Mouse (Mus musculus) neural tube, embryonic 14.5 days (tissue): ENCODE measurements at regions not wholly inside any gene's neighbourhood (a gene's known extent, or its start where the extent isn't known, plus 50 kb on each side); places are given as distances from the start of the nearest gene placed in this dataset.

Source experiments
- ATAC-seq: fragments of 200-750 bp; cut with Nextera tagmentation; 2 replicates; pipeline ENCODE4 v1.8.0; 2017; ENCODE audit warnings: low read depth, mild to moderate bottlenecking, moderate TSS enrichment, moderate library complexity
- H3K27ac ChIP-seq: fragments of 300-500 bp; sonication (generic); 2 replicates; pipeline ENCODE4 v1.5.1; 2014; ENCODE audit warnings: low read depth, mild to moderate bottlenecking, control low read depth, low read length, moderate library complexity, mixed read lengths
- H3K27me3 ChIP-seq: fragments of 300-500 bp; sonication (generic); 2 replicates; pipeline ENCODE4 v1.6.1; 2014; ENCODE audit warnings: low read length; ENCODE audit not compliant: control insufficient read depth, insufficient read depth
- H3K36me3 ChIP-seq: fragments of 300-500 bp; sonication (generic); 2 replicates; pipeline ENCODE4 v1.6.1; 2014; ENCODE audit warnings: low read length, mixed read lengths; ENCODE audit not compliant: control insufficient read depth, insufficient read depth
- H3K4me1 ChIP-seq: fragments of 300-500 bp; sonication (generic); 2 replicates; pipeline ENCODE4 v1.6.1; 2014; ENCODE audit warnings: low read length; ENCODE audit not compliant: control insufficient read depth, insufficient read depth
- H3K4me2 ChIP-seq: fragments of 300-500 bp; sonication (generic); 2 replicates; pipeline ENCODE4 v1.6.1; 2014; ENCODE audit warnings: mild to moderate bottlenecking, low read depth, low read length, control low read depth
- H3K4me3 ChIP-seq: fragments of 300-500 bp; sonication (generic); 2 replicates; pipeline ENCODE4 v1.5.1; 2014; ENCODE audit warnings: low read depth, low read length, control low read depth, mixed read lengths
- H3K9ac ChIP-seq: fragments of 300-500 bp; sonication (generic); replicated peaks from 2 replicates; pipeline ENCODE4 v1.6.1; 2014; ENCODE audit warnings: low read depth, mild to moderate bottlenecking, control low read depth, low read length, mixed read lengths
- H3K9me3 ChIP-seq: fragments of 300-500 bp; sonication (generic); 2 replicates; pipeline ENCODE4 v1.6.1; 2016; ENCODE audit warnings: low read length; ENCODE audit not compliant: control insufficient read depth
- WGBS: fragments of 180-500 bp; shearing (Covaris S2); extraction: QIAGEN DNeasy Blood & Tissue Kit; methylation state at CpG from one replicate; pipeline ENCODE4 v1.1.7; 2014; 5-methylcytosine and 5-hydroxymethylcytosine counted together

DNA sequence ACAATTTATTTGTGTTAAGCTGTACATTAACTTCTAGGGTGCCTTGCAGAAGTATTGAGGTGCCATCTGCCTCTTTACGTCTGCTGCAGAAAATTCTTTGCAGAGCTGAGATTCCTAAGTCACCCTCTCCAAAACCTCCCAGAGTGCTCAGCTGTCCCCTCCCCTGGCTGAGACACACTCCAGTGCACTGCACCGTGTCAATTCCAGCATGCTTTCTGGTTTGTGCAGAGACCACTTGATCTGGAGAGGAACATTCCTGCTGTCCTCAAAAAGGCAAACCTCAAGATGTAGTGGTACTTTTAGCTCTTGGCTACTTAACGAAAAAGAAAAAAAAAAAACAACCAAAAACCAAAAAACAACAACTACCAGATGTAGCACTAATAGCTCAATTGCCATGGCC, 145.2 kb upstream of the Krr1 start:
- H3K4me1 ChIP-seq: no peaks in the 10 kb centered on the region
- WGBS: 78% methylated on average over 3 of the region's 3 CpGs

DNA sequence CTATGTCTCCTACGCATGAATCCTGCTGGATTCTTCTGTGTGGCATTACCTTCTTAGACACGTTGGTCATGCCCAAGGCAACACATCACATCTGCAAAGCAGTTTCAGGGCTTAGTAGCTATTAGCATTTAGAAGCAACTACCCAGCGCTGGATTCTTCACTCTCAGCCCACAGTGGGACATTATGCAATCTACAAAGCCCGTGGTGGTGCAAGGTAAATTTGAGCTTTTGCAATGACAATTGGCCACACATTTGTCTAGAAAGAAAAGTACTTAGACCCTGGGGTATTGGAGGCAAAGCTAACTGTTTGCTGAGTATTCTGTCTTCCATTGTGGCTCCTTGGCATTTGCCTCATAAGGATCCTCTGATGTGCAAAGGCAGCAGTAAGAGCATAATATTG, 144.5 kb upstream of the Krr1 start:
- Histone ChIP-seq H3K27ac (no peak overlapping the region), H3K4me1 (no peaks in the 10 kb centered on the region), H3K36me3 (no peaks in the 10 kb centered on the region), H3K9me3 (no peaks in the 10 kb centered on the region), H3K4me2 (no peak overlapping the region), H3K9ac (no peak overlapping the region), H3K4me3 (no peak overlapping the region), H3K27me3 (no peaks in the 10 kb centered on the region)
- WGBS: 87% methylated on average over 4 of the region's 4 CpGs
- ATAC-seq: no peak

More for the DNA sequence above, 145.2 kb upstream of the Krr1 start:
- H3K27ac ChIP-seq: no peak overlapping the region
- H3K4me3 ChIP-seq: no peak overlapping the region
- no peak overlapping the region for H3K9ac ChIP-seq
- ATAC-seq: no peak
- H3K27me3 ChIP-seq: no peaks in the 10 kb centered on the region
- no peaks in the 10 kb centered on the region for H3K9me3 ChIP-seq
- H3K36me3 ChIP-seq: no peaks in the 10 kb centered on the region
- no peak overlapping the region for H3K4me2 ChIP-seq

DNA sequence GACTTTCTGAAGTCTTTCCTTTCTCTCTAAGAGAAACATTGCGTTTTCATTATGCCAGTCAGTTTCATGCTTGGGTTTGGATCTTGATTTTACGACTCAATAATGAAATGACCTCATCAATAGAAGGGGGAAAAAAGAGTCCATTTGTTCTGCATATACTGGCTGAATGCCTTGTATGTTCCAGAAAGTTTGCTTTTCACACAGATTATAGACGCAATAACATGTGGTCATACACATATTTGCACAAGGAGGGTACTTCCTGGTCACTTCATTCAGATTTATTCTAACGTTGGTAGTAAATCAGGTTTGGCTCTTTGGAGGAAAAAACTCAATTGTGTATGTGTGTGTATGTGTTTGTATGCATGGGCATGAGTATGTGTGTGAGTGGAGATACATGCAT, 143.9 kb upstream of the Krr1 start:
- no peak overlapping the region for H3K27ac ChIP-seq
- H3K36me3 ChIP-seq: no peaks in the 10 kb centered on the region
- H3K9me3 ChIP-seq: no peaks in the 10 kb centered on the region
- no peaks in the 10 kb centered on the region for H3K27me3 ChIP-seq
- no peak overlapping the region for H3K9ac ChIP-seq
- no peaks in the 10 kb centered on the region for H3K4me1 ChIP-seq
- H3K4me3 ChIP-seq: no peak overlapping the region
- ATAC-seq: no peak
- 87% methylated on average over 4 of the region's 4 CpGs for WGBS
- no peak overlapping the region for H3K4me2 ChIP-seq

DNA sequence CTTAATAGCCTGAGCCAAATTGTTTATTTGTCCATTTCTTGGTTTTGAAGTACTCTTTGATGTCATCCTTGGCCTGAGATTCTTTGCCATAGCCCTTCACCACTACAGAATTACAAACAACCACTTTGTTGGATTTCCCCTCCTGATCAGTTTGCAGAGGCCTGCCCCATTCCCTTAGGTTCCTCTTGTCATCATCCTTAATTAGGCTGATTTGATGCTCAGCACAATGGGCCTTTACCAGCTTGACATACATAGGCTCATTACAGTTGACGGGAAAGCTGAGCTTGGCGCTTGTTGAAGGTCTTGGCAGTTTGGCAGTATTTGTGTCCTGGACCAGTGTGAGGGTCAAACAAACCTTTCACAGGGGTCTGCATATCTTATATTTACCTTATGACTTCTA, 143.2 kb upstream of the Krr1 start:
- H3K27me3 ChIP-seq: no peaks in the 10 kb centered on the region
- ATAC-seq: no peak
- H3K9me3 ChIP-seq: no peaks in the 10 kb centered on the region
- H3K9ac ChIP-seq: no peak overlapping the region
- no peaks in the 10 kb centered on the region for H3K36me3 ChIP-seq
- 95% methylated on average over 2 of the region's 2 CpGs for WGBS
- H3K27ac ChIP-seq: no peak overlapping the region
- H3K4me1 ChIP-seq: no peaks in the 10 kb centered on the region
- H3K4me3 ChIP-seq: no peak overlapping the region
- no peak overlapping the region for H3K4me2 ChIP-seq

DNA sequence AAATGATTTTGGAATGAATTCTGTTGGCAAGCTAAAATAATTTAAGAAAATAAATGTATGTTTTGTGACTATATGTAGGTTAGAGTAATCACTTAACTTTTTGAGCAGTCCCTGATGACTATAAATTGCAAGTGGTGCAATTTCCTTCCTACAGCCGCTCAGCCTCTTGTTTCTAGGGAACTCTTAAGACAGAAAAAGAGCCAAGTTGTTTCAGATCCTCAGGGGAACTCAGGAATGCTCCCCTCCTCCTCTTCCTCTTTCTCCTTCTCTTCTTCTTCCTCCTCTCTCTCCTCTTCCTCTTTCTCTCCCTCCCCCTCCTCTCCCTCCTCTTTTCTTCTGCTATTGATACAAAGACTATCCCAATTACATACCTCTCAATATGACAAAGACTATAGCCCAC, 141.4 kb upstream of the Krr1 start:
- H3K36me3 ChIP-seq: no peaks in the 10 kb centered on the region
- H3K27ac ChIP-seq: no peak overlapping the region
- 48% methylated on average over 1 of the region's 1 CpGs for WGBS
- no peaks in the 10 kb centered on the region for H3K4me1 ChIP-seq
- H3K4me2 ChIP-seq: no peak overlapping the region
- H3K9ac ChIP-seq: no peak overlapping the region
- H3K9me3 ChIP-seq: no peaks in the 10 kb centered on the region
- H3K27me3 ChIP-seq: no peaks in the 10 kb centered on the region
- H3K4me3 ChIP-seq: no peak overlapping the region
- ATAC-seq: no peak

DNA sequence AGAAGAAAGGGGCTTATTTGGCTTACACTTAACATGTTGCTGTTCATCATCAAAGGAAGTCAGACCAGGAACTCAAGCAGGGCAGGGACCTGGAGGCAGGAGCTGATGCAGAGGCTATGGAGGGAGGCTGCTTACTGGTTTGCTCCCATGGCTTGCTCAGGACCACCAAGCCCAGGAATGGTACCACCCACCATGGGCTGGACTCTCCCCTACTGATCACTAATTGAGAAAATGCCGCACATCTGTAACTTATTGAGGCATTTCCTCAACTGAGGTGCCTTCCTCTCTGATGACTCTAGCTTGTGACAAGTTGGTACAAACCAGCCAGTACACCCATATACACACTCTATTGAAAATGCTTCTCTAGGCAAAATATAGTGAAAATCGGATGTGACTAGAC, 138.9 kb upstream of the Krr1 start:
- Histone ChIP-seq H3K27ac (no peak overlapping the region), H3K4me2 (no peak overlapping the region), H3K4me1 (no peaks in the 10 kb centered on the region), H3K4me3 (no peak overlapping the region), H3K36me3 (no peaks in the 10 kb centered on the region), H3K27me3 (no peaks in the 10 kb centered on the region), H3K9me3 (no peaks in the 10 kb centered on the region), H3K9ac (no peak overlapping the region)
- no peak for ATAC-seq
- 88% methylated on average over 2 of the region's 2 CpGs for WGBS

DNA sequence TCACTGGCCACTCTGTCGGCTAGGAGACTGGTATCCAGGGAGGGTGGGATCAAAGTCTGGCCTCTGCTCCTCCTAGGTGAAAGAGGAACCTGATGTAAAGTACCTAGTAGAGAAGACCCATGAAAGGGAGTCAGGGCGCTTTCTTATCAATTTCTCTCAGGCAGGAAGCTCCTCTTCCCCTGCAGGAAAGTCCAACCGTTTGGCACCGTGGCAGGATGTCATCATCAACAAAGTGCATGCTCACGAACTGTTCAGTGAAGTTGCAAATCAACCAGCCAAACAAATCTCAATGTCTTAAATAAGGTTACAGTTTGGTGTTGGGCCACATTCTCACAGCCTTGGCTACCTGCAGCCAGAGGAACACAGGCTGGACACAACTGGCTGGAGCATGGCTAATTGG, 138.2 kb upstream of the Krr1 start:
- WGBS: 75% methylated on average over 5 of the region's 5 CpGs
- H3K4me1 ChIP-seq: no peaks in the 10 kb centered on the region
- no peaks in the 10 kb centered on the region for H3K27me3 ChIP-seq
- H3K9ac ChIP-seq: no peak overlapping the region
- H3K27ac ChIP-seq: no peak overlapping the region
- H3K4me3 ChIP-seq: no peak overlapping the region
- H3K9me3 ChIP-seq: no peaks in the 10 kb centered on the region
- ATAC-seq: no peak
- H3K4me2 ChIP-seq: no peak overlapping the region
- H3K36me3 ChIP-seq: no peaks in the 10 kb centered on the region

DNA sequence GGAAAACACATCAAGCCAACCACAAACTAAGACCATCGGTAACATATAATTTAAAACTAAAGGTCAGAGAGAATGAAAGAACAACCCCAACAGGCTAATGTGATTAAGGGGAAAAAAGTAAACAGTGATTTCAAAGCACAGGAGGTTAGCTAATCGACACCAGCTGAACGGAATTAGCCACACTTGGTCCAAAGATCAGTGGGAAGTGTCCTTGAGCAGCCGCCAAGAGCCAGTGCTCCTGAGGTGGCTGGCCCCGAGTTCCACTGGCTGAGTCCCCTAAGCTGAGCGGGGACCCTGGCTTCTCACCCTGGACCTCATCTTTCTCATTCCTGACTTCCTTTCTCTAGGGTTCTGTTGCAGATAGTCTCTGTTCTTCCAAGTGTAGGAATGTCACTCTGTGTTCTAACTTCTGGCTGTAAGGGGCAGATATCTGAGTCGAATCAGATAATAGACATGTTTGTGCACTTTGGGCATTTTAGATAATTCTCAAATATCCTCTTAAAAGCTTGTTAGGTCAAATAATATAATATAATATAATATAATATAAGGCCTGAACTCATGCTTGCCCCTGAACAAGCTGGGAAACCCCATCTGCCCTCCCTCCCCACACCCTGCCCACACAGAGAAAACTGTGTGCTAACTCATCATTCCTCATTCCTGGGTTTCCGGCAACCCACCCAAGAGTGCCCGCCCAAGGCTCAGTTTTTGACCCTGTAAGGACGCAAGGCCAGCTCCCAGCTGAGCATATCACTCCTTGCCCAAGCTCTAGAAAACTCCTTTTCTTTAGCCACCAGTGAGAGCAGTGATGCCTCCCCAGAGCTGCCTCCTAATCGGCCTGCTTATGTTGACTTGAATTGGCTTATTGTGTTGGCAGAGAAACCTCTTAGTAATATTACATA, 137.3 kb upstream of the Krr1 start:
- Histone ChIP-seq H3K9me3 (no peaks in the 10 kb centered on the region), H3K4me1 (no peaks in the 10 kb centered on the region), H3K27me3 (no peaks in the 10 kb centered on the region), H3K36me3 (no peaks in the 10 kb centered on the region), H3K4me2 (no peak overlapping the region), H3K4me3 (no peak overlapping the region), H3K9ac (no peak overlapping the region), H3K27ac (no peak overlapping the region)
- WGBS: 54% methylated on average over 11 of the region's 11 CpGs
- ATAC-seq: no peak

DNA sequence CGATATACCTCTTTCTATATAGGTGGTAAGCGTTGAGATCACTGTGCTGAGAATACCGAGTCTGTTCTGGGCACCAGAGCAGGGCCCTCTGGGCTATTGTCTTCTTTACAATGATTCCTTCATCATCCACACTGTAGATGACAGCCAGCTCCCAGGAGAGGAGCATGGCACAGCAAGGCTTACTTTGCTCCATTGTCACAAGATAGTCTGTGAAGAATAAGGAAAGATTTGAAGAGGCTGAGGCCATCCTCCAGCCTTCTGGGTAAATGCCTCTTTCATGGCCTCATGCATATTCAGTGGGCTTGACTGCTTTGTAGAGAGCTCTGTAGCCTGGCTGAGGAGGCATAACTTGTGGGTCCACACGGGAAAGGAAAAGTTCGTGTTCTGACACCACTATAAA, 136.3 kb upstream of the Krr1 start:
- Histone ChIP-seq H3K36me3 (no peaks in the 10 kb centered on the region), H3K27me3 (no peaks in the 10 kb centered on the region), H3K9ac (no peak overlapping the region), H3K27ac (no peak overlapping the region), H3K4me3 (no peak overlapping the region), H3K4me2 (no peak overlapping the region), H3K4me1 (no peaks in the 10 kb centered on the region), H3K9me3 (no peaks in the 10 kb centered on the region)
- no peak for ATAC-seq
- 35% methylated on average over 5 of the region's 5 CpGs for WGBS
